Mouse (Mus musculus): ENCODE data around the gene Cenpb.
A peak's percentile ranks its signal among the peaks of the same experiment; 100 is the strongest.
"Not testable (repeated sequence)": the region's sequence is repeated elsewhere in the genome, so short reads cannot be mapped to it uniquely, and the experiment has no call there.

Cenpb gene

DNA sequence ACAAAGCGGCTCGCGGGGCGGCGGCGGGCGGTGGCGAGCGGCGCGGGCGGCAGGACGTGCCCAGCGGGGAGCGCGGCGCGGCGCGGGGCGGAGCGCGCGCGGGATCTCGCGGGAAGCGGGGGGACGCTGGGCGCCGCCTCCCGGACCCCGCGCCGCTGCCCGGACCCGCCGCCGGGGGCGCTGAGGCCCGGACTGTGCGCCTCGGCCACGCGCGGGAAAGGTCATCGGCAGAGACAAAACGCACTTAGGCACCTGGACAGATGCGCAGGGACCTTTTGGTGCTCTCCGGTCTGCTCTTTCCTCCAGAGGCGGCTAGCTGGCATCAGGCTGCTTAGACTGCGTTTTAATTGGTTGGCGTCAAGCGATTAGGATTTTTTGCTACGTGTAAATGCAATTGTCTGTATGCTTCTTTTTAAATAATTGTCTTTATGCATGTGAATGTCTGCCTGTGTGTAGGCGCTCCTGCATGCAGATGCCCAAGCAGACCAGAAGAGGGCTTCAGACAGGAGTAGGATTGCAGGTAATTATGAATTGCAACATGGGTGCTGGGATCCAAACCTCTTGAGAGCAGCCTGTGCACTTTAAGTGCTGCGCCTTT, at the start of gene Cenpb:
Gene Cenpb, minus strand, starts transcription at position 78 of the 598 bp plus-strand sequence.
- DNase-seq (ENCODE audit: low spot score in 2 of 2): peak; percentile 68 to 74

DNA sequence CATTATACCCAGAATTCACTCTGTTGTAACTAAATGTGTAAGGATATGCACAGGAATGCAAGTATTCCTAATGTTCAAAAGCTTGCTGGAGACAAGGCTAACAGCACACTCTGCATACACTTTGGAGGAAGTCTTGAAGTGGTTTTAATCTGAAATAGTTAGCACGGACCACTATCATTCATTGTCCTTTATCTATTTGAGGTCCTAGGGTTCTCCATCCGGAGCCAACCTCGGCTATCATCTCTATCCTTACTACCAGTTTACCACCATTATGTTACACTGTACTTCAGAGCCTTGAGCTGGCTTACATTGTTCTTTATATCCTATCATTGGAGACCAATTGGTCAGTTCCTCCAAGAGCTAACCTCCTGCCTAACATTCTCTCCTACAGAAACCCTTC, 47.4 kb upstream of the Cenpb start:
- no peak for DNase-seq (ENCODE audit: low spot score in 2 of 2)

DNA sequence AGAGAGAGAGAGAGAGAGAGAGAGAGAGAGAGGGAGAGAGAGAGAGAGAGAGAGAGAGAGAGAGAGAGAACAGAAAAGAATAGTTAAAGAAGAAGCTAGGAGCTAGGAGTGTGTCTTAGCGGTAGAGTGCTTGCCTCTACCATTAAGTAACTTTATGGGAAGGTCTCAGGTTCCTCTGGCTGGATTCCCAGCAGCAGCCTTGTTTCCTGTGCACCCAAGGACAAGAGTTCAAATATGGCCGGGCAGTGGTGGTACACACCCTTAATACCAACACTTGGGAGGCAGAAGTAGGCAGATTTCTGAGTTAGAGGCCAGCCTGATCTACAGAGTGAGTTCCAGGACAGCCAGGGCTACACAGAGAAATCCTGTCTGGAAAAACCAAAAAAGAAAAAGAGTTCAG, 46.8 kb upstream of the Cenpb start:
- DNase-seq (ENCODE audit: low spot score in 2 of 2): not testable (repeated sequence)

DNA sequence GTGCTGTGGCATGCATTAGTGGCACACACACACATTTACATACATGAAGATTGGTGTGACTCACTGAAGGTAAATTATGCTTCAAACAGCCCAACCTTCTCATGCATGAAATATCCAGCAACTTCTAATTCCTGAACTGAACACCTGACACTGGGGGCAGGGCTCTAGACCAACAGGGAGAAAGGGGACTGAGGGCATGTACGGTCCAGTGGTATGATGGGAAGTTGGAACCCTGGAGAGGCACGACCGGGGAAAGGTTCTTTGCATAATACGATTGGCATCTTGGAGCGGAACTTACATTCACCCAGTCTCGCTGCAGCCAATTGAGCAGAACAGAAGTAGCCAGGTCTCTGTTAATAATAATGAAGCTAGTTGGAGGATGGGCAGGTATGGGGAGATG, 45.3 kb upstream of the Cenpb start:
- DNase-seq (ENCODE audit: low spot score in 2 of 2): no peak

DNA sequence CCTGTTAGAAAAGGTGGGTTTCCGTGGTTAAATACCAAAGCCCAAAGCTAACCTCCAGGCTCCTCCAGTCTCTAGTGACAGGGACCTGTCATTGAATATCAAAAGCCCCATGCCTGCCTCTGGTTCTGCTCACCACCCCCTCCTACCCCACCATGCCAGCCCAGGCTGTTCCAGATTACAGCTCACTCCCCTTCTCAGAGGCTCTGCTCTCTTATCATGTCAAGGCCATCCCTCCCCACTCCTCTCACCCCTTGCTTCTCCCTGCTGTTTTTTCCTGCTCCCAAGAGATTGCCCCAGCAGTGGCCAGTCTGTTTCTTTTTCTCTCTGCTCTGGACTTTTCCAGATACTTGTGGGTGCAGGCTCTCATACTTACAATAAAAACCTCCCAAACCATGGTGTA, 43.7 kb upstream of the Cenpb start:
- no peak for DNase-seq (ENCODE audit: low spot score in 2 of 2)

DNA sequence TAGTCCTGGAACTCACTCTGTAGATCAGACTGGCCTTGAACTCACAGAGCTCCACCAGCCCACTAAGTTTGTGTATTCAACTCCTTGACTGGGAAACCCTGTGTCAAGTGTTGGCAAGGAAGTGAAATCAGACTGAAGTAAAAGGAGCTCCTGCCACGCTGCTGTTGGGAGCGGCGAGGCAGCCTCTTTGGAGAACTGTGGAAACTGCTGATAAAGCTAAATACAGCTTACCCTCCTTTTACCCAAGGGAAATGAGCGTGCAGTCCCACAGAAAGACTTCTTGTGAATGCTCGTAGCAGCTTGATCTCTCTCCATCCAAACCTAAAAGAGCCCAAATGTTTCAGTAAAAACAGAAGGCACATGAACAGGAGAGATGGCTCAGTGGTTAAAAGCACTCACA, 42.7 kb upstream of the Cenpb start:
- DNase-seq (ENCODE audit: low spot score in 2 of 2): no peak

DNA sequence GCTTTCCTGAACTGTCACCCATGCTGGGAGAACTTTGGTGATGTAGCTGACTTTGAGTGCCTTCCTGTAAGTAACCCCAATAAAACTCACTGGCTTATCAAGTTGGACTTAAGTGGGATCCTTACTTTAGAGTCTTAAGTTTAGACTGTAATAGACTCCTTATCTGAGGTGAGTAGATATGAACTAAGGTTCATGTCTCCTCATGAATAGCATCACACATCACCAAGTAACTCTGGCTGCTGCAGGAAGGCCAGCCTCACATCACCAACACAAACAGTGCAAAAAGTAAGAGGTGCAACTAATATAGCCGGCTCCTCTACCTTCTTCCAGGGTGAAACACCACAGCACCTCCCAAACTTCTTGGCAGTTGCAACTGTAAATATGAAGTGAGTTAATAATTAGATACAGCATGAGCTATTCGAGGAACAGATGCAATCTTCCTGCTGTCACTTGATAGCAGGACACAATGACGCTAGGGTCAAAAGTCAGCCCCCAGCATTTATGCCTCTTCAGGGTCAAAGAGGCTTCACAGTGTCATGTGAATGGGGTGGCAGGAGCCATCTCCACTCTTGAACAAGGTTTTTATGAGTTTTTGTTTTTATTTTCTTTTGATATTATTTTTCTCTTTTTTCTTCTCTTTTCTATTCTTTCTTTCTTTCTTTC, 42.1 kb upstream of the Cenpb start:
- no peak for DNase-seq (ENCODE audit: low spot score in 2 of 2)

DNA sequence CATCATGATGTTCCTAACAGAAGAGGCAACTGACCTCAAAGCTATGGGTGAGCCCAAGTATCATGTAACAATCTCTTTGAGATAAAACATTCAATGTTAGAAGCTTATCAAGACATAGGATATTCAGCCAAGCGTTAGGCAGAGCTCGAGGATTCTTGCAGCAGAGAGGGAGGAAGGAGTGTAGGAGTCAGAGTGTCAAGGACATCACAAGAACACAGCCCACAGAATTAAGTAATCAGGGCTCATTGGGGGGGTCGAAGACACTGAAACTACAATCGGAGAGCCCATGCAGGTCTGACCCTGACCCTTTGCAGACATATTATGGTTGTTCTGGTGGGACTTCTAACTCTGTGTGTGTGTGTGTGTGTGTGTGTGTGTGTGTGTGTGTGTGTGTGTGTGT, 40.2 kb upstream of the Cenpb start:
- no peak for DNase-seq (ENCODE audit: low spot score in 2 of 2)

DNA sequence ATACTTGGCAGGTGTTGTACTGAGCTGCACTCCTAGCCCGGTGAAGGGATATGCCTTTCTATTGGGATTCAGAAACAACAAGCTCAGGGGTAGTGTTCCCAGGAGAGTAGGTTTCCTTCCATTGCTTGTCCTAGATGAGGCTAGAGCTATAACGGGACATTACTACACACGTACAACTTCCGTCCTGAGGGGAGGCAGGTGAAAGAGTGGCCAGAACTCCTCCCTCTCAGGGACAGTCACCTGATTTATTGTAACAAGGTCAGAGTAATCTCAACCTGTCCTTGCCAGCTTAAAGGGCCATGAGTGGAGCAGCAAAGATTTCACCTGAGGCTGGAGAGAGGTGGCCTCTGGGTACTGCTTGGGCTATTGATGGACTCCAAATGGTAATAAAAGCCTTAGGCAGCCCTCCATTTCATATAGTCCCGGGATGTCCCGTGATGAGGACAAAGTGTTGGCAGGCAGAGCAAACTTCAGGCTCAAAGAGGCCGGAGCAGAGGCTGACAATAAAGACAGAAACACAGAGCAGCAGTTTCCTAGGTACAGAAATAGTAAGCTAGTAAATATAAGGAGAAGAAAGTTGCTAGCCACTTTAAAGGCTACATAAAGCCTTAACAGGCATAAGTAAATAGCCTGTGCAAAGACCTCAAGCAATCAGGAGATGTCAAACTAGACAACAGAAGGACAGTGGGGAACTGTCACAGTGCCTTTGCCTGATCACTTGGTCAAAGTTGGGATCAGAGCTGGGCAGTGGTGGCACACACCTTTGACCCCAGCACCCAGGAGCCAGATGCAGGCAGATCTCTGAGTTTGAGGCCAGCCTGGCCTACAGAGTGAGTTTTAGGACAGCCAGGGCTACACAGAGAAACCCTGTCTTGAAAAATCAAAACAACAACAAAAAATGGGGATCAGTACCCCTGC, 36.3 kb upstream of the Cenpb start:
- DNase-seq (ENCODE audit: low spot score in 2 of 2): no peak

DNA sequence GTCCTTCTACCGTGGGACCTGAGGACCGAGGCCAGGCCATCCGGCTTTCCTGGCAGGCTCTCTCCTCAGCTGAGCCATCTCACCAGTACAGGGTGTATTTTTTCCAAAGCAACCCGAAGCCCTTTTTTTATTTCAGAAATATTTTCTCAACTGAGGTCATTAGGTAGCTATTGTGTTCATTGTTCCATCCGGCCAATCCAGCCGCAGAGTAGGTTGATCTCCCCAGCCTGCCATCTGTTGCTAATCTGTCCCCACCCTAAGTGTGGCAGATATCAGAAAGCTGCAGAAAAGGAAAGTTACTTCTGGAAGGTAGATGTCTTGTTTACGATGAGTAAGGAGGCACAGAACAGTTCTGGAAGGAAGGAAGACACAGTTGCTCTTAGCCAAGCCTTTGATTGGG, 33.9 kb upstream of the Cenpb start:
- no peak for DNase-seq (ENCODE audit: low spot score in 2 of 2)

DNA sequence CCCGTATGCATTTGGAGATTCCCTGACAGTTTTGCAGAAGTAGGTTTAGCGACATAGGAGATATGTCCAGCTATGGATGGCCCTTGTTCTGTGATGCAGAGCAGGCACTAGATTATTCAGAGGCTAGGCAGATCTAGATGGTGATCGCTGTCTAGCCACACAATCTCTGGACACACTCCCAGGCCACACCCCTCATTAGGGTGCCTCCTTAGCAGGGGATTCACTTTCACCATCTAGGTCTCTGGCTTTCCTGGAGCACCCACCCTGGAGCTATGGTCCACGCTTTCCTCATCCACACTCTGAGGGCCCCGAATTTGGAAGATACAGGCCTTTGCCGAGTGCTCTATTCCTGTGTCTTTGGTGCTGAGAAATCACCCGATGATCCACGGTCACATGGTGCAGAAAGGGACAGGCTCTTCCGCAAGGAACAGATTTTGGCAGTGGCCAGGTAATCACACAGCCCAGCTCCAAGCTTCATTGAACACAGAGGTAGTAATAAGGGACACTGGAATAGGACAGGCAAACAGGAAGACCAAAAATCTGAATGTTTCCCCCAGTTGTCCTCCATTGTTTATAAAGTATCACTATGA, 31.3 kb upstream of the Cenpb start:
- DNase-seq (ENCODE audit: low spot score in 2 of 2): no peak

DNA sequence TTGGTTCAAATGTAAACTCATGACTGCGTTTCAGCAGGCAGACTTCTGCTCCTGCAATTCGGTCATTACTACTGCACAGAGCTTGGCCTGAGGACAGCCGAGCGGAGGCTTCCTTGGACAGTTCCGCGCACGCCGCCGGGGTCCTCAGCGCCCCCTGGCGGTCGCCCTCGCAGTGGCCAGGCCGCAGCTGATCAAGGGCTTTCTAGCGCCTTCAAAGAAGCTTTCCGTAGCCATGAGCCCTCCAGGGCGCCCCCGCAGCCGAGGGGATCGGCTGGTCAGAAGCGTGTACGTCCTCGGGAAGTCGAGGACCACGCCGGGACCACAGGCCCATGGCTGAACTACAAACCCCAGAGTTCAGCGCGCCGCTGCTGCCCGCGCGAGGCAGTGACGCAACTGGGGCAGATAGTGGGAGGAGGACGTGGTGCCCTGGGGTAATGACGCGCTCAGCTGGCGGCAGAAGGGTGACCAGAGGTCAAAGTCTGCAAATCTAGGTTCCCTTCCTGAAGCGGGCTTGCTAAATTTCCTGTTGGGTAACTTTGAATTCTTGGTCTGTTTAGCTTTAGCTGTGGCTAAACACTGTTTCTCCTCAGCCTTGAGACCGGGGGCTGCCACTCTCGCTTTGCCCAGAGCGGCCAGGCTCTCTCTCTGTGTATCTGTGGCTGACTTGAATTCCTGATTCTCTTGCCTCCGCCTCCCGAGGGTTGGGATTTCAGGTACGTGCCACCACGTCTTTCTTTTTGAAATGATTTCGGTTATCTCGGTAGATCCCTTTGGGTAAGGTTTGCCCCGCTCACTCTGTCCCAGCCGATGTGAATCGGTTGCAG, 30.3 kb upstream of the Cenpb start:
- DNase-seq (ENCODE audit: low spot score in 2 of 2): peak; percentile 93

DNA sequence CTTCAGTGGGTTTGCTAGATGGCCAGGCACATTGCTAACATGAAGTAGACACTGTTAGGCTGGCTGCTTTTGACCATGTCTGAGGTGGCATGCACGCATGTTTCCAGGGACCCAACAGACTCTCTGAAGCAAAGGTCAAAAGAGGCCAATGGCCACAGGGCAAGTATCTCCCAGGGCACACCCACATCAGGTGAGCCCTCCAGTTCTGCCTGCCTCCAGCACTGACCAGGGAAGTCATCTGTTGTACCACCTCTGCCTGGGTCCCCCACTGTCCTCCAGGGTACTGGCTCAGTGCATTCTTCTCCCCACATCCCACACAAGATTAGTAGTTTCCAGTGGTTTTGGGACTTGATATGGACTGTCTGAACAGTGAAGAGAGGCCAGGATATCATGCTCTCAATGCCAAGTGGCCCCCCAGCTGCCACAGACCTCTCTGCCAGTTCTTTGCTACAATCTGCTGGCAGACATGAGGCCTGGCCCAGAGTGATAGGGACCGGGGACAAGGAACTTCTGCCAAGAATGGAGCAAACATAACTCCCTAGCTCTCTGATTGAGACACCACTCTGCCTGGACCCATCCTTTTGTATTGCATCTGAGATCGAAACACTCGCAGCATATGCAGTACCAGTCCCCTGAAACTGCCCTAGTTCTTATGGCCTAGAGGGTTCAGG, 29.4 kb upstream of the Cenpb start:
- DNase-seq (ENCODE audit: low spot score in 2 of 2): no peak

DNA sequence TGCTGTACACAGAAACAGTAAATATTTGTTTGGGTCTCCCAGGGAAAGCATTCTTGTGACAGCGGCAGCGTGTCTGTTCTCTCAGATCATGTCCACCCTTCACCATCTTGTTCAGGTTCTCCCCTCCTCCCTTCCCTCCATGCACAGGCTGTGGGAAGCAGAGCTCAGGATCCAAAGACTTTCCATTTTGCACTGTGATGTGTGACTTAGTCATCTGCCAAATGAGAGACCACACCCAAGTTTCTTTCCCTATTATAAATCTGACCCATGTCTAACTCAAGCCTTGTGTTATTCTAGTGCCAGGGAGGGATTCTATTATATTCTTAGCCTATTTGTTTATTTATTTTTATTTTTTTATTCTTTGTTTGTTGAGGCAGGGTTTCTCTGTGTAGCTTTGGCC, 28.5 kb upstream of the Cenpb start:
- DNase-seq (ENCODE audit: low spot score in 2 of 2): no peak

DNA sequence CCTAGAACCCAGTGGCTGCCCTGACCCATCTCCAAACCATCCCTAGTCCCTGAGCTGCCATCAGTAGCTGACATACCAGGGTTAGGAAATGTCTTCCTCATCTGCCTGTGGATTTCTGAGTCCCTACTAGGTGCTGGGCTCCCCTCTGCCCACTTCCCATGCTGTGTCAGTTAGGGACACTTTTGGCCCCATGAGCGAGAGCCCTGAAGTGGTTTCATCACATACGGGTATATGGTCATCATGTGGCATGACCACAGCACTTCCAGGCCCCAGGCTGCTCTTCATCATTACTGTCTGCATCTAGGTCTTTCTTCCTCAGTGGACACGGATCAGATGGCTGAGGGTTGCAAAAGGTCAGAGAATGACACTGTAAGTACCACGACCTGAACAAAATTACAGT, 26.9 kb upstream of the Cenpb start, which contains the start of gene Ap5s1:
Gene Ap5s1, plus strand, starts transcription at position 301 of the 400 bp plus-strand sequence.
- DNase-seq (ENCODE audit: low spot score in 2 of 2): no peak

DNA sequence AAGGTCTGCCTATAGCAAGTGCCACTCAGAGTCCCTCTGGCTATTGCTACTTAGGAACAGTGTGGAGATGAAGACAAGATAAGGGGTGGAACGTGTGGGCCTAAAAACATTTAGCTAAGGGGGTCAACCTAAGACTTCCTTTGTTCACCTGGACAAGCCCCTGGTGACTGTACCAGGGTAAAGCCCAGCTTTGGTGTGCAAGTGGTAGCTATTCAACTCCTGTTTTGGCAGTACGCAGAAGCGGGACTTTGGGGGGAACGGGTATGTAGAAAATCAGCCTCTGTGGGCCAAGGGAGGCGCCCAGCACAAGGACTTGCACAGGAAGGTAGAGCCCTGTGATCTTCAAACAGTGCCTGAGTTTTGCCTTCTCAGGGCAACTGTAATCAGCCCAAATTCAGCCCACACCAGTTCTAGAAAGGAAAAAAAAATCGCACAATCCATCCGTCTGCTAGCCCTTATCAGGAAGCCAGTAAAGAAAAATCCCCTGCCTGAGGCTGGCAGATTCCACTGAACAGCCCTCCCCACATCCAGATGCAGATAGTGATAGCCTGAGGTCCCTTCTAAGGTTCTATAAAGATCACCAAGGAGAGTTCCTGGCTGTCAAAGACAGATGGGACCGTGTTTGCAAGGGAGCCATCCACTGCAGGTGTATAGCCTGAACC, 25.8 kb upstream of the Cenpb start:
- no peak for DNase-seq (ENCODE audit: low spot score in 2 of 2)

DNA sequence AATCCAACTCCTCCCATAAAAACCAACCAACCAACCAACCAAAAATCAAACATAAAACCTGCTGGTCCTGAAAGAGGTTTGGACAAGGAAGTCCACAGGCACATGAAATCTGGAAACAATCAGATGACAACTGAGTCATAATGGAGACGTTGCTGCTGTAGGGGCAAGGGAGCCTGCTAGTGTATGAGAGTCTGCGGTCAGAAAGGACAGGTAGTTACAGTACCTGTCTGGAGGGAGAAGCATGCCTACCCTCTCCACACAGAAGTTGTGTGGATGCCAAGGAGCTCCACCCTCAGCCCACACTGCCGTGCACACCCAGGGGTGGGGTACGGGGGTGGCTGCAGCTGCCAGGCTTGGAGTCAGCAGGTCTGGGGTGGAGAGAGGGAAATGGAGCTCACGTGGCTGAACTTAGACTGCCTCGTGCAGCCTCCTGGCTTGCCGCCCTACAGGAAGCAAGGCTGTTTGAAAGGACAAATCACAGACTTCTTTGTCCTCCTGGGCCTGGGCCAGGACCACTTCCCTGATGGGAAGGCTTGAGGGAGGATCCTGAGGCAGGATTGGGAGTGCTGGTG, 24.6 kb upstream of the Cenpb start:
- peak; percentile 81 to 83 for DNase-seq (ENCODE audit: low spot score in 2 of 2)

DNA sequence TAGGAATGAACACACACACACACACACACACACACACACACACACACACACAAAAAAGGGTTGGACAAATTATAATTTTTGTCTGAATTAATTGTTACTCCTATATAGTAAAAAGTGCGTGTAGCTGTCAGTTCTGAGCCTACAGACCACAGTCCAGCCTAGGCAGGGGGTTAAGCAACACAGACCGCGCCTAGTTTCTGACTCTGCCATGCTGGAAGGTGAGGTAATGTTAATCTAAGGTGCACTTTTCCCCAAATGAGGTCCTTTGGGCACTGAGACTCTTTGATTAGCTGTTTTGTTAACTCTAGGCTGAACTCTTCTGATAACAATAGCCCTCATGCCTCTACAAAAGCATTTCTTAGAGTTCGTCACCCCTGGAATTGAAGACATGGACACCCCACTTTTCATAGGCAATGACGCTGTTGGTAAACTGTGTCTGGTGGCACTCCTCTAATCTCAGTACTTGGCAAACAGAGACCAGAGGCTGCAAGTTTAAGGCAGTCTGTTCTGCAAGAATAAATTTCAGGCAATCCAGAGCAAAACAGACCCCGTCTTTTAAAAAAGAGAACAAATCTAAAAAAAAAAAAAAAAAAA, 24.0 kb upstream of the Cenpb start:
- DNase-seq (ENCODE audit: low spot score in 2 of 2): no peak

DNA sequence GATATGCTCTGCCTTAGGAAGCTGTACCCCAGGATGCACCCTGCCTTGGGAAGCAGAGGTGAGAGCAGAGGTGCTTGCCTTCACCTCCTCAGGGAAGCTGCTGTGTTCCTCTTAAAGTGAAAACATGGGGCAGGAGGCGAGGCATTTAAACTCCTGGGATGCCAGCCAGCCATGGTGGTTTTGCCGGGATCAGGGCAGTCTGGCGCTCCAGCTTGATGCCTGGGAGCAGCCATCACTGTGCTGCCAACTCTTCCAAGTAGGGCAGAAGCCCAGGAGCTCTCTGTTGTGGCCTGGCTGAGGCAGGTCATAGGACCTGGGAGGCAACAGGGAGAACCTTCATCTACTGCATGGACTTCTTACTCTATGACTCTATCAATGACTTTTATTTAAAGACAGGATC, 21.4 kb upstream of the Cenpb start:
- DNase-seq (ENCODE audit: low spot score in 2 of 2): no peak

DNA sequence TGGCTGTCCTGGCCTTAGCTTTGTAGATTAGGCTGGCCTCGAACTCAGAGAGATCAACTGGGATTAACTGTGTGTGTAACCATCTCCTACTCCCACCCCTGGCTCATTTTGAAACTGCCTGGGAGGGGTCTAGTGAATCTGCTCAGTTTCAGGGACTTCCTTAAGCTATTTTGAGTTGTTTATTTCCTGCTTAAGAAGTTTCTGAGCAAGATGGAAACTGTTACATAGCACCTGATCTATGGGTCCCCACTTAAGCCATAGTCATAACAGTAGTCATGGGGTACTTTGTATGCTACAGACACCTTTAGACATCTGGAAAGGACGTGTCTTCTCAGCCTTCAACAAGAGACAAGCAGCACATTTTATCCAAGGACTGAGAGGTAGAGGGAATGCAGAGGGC, 20.8 kb upstream of the Cenpb start:
- DNase-seq (ENCODE audit: low spot score in 2 of 2): no peak

Measured in right cerebral cortex, postnatal 36 days (tissue).